Mouse (Mus musculus): ENCODE data around the gene Mip. TPM values are rescaled to one million over a fixed set of nuclear protein-coding genes. Genes with fewer than 3 reads are reported as not detected.
A peak's percentile ranks its signal among the peaks of the same experiment; 100 is the strongest.
"Not testable (repeated sequence)": the region's sequence is repeated elsewhere in the genome, so short reads cannot be mapped to it uniquely, and the experiment has no call there.

Mip gene
- 0.12 and 0.26 TPM in 2 replicates for polyA plus RNA-seq (2015; fragmentation: Nextera tagmentation; extraction: Ambion mirVana)

- H3K27me3 ChIP-seq: no peaks in the 10 kb centered on the region
- no peak for ATAC-seq (ENCODE audit: insufficient number of reproducible peaks, low FRiP score, low TSS enrichment, low read depth)
- 50% methylated on average over 4 of the region's 4 CpGs for WGBS
- no peak within 1 kb of the TSS for H3K4me3 ChIP-seq
- peak within 1 kb of the TSS; percentile 57 for H3K27ac ChIP-seq
- no peak within 1 kb of the TSS for H3K4me2 ChIP-seq
- no peak within 1 kb of the TSS for H3K9ac ChIP-seq
- H3K36me3 ChIP-seq: no peaks in the 10 kb centered on the region
- H3K4me1 ChIP-seq: peaks cover 15% of the 10 kb centered on the region; the same call in 1 of the 2 replicates
- H3K9me3 ChIP-seq: no peaks in the 10 kb centered on the region
These were observed at the start of gene Mip for GRCm38 (mm10) chr10:128225538-128225937. TSS of gene Mip (plus strand) at chr10:128225838.

GRCm38 (mm10) chr10:128175996-128176755 lies 49.5 kb upstream of the Mip start:
- H3K27ac ChIP-seq: peak overlapping the region; percentile 95
- peak overlapping the region; percentile 52 for H3K9ac ChIP-seq
- peaks cover 22% of the 10 kb centered on the region for H3K4me1 ChIP-seq
- peak overlapping the region; percentile 69 for H3K4me2 ChIP-seq
- H3K36me3 ChIP-seq: no peaks in the 10 kb centered on the region
- peak overlapping the region; percentile 63 for H3K4me3 ChIP-seq
- ATAC-seq (ENCODE audit: insufficient number of reproducible peaks, low FRiP score, low TSS enrichment, low read depth): peak; percentile 88; the same call in 1 of the 2 replicates
- no peaks in the 10 kb centered on the region for H3K9me3 ChIP-seq
- under 1% methylated on average over 17 of the region's 17 CpGs for WGBS
- no peaks in the 10 kb centered on the region for H3K27me3 ChIP-seq

GRCm38 (mm10) chr10:128177316-128177715 lies 48.3 kb upstream of the Mip start:
- Histone ChIP-seq H3K27ac (no peak overlapping the region), H3K4me1 (peaks cover 22% of the 10 kb centered on the region), H3K27me3 (no peaks in the 10 kb centered on the region), H3K4me3 (no peak overlapping the region), H3K36me3 (no peaks in the 10 kb centered on the region), H3K9ac (no peak overlapping the region), H3K4me2 (no peak overlapping the region), H3K9me3 (no peaks in the 10 kb centered on the region)
- ATAC-seq (ENCODE audit: insufficient number of reproducible peaks, low FRiP score, low TSS enrichment, low read depth): no peak
- 84% methylated on average over 4 of the region's 4 CpGs for WGBS

GRCm38 (mm10) chr10:128179989-128180388 lies 45.6 kb upstream of the Mip start, which contains the start of gene Rbms2:
TSS of gene Rbms2 (minus strand) at chr10:128180297.
- no peak for ATAC-seq (ENCODE audit: insufficient number of reproducible peaks, low FRiP score, low TSS enrichment, low read depth)
- Histone ChIP-seq H3K4me3 (peak within 1 kb of the TSS; percentile 12), H3K4me1 (peaks cover 10% of the 10 kb centered on the region), H3K27me3 (no peaks in the 10 kb centered on the region), H3K9me3 (no peaks in the 10 kb centered on the region), H3K4me2 (peak within 1 kb of the TSS; percentile 36), H3K9ac (peak within 1 kb of the TSS; percentile 3; the same call in 1 of the 2 replicates), H3K27ac (peak within 1 kb of the TSS; percentile 70), H3K36me3 (no peaks in the 10 kb centered on the region)
- WGBS: 1% methylated on average over 6 of the region's 6 CpGs

GRCm38 (mm10) chr10:128184296-128184695 lies 41.3 kb upstream of the Mip start:
- Histone ChIP-seq H3K36me3 (no peaks in the 10 kb centered on the region), H3K27ac (no peak overlapping the region), H3K9ac (no peak overlapping the region), H3K4me1 (peaks cover 7% of the 10 kb centered on the region), H3K4me3 (no peak overlapping the region), H3K4me2 (no peak overlapping the region), H3K9me3 (no peaks in the 10 kb centered on the region), H3K27me3 (no peaks in the 10 kb centered on the region)
- no peak for ATAC-seq (ENCODE audit: insufficient number of reproducible peaks, low FRiP score, low TSS enrichment, low read depth)
- WGBS: 77% methylated on average over 2 of the region's 2 CpGs

GRCm38 (mm10) chr10:128185277-128185940 lies 40.2 kb upstream of the Mip start:
- H3K9ac ChIP-seq: no peak overlapping the region
- ATAC-seq (ENCODE audit: insufficient number of reproducible peaks, low FRiP score, low TSS enrichment, low read depth): 0 out of 2 replicates have a peak, but pooled peaks have one; percentile 19
- 62% methylated on average over 6 of the region's 6 CpGs for WGBS
- no peak overlapping the region for H3K27ac ChIP-seq
- H3K4me2 ChIP-seq: no peak overlapping the region
- no peaks in the 10 kb centered on the region for H3K9me3 ChIP-seq
- no peaks in the 10 kb centered on the region for H3K27me3 ChIP-seq
- H3K4me1 ChIP-seq: peaks cover 3% of the 10 kb centered on the region; the same call in 1 of the 2 replicates
- no peaks in the 10 kb centered on the region for H3K36me3 ChIP-seq
- no peak overlapping the region for H3K4me3 ChIP-seq

- whole genome bisulfite sequencing: 51% methylated on average over 2 of the region's 2 CpGs
These were observed 39.7 kb upstream of the Mip start for GRCm38 (mm10) chr10:128185959-128186358.

GRCm38 (mm10) chr10:128187181-128187605 lies 38.4 kb upstream of the Mip start:
- H3K36me3 ChIP-seq: no peaks in the 10 kb centered on the region
- H3K4me2 ChIP-seq: no peak overlapping the region
- H3K9ac ChIP-seq: no peak overlapping the region
- H3K4me3 ChIP-seq: no peak overlapping the region
- WGBS: 69% methylated on average over 5 of the region's 5 CpGs
- no peak for ATAC-seq (ENCODE audit: insufficient number of reproducible peaks, low FRiP score, low TSS enrichment, low read depth)
- H3K27me3 ChIP-seq: no peaks in the 10 kb centered on the region
- peaks cover 3% of the 10 kb centered on the region; the same call in 1 of the 2 replicates for H3K4me1 ChIP-seq
- no peaks in the 10 kb centered on the region for H3K9me3 ChIP-seq
- H3K27ac ChIP-seq: no peak overlapping the region

More at GRCm38 (mm10) chr10:128185959-128186358, 39.7 kb upstream of the Mip start:
- no peaks in the 10 kb centered on the region for H3K36me3 ChIP-seq
- 0 out of 2 replicates have a peak, but pooled peaks have one; percentile 66 for ATAC-seq (ENCODE audit: insufficient number of reproducible peaks, low FRiP score, low TSS enrichment, low read depth)
- peaks cover 3% of the 10 kb centered on the region; the same call in 1 of the 2 replicates for H3K4me1 ChIP-seq
- no peak overlapping the region for H3K27ac ChIP-seq
- H3K9me3 ChIP-seq: no peaks in the 10 kb centered on the region
- no peak overlapping the region for H3K4me2 ChIP-seq
- no peak overlapping the region for H3K9ac ChIP-seq
- H3K27me3 ChIP-seq: no peaks in the 10 kb centered on the region
- no peak overlapping the region for H3K4me3 ChIP-seq

GRCm38 (mm10) chr10:128188242-128188877 lies 37.3 kb upstream of the Mip start:
- WGBS: 40% methylated on average over 2 of the region's 2 CpGs
- Histone ChIP-seq H3K36me3 (no peaks in the 10 kb centered on the region), H3K4me2 (no peak overlapping the region), H3K4me1 (peaks cover 3% of the 10 kb centered on the region; the same call in 1 of the 2 replicates), H3K27ac (no peak overlapping the region), H3K4me3 (no peak overlapping the region), H3K9me3 (no peaks in the 10 kb centered on the region), H3K27me3 (no peaks in the 10 kb centered on the region), H3K9ac (no peak overlapping the region)
- ATAC-seq (ENCODE audit: insufficient number of reproducible peaks, low FRiP score, low TSS enrichment, low read depth): no peak

GRCm38 (mm10) chr10:128191472-128191871 lies 34.2 kb upstream of the Mip start:
- Histone ChIP-seq H3K9ac (no peak overlapping the region), H3K4me1 (peaks cover 12% of the 10 kb centered on the region; the same call in 1 of the 2 replicates), H3K27ac (no peak overlapping the region), H3K4me2 (no peak overlapping the region), H3K9me3 (no peaks in the 10 kb centered on the region), H3K27me3 (peaks cover 19% of the 10 kb centered on the region), H3K4me3 (no peak overlapping the region), H3K36me3 (no peaks in the 10 kb centered on the region)
- no peak for ATAC-seq (ENCODE audit: insufficient number of reproducible peaks, low FRiP score, low TSS enrichment, low read depth)
- 66% methylated on average over 2 of the region's 2 CpGs for WGBS

GRCm38 (mm10) chr10:128192030-128192766 lies 33.4 kb upstream of the Mip start:
- H3K9me3 ChIP-seq; H3K4me3 ChIP-seq; H3K36me3 ChIP-seq; H3K4me2 ChIP-seq; H3K9ac ChIP-seq; ATAC-seq (ENCODE audit: insufficient number of reproducible peaks, low FRiP score, low TSS enrichment, low read depth); H3K27ac ChIP-seq: not testable (repeated sequence)
- WGBS: 97% methylated on average over 3 of the region's 3 CpGs
- Histone ChIP-seq H3K27me3 (peaks cover 19% of the 10 kb centered on the region), H3K4me1 (peaks cover 12% of the 10 kb centered on the region; the same call in 1 of the 2 replicates)

Data from limb, embryonic 15.5 days (tissue).